Mouse (Mus musculus): Measurements from ENCODE around the gene Tmem44. TPM values are rescaled to one million over a fixed set of nuclear protein-coding genes. Genes with fewer than 3 reads are reported as not detected.

The Tmem44 gene
- 1 to 10 TPM; 5.1 to 8.5 TPM for total RNA-seq (2021)

- intact Hi-C loops (cut with DNase I): no loop called here
- DNase-seq: no peak
These were observed at the start of gene Tmem44 for GRCm38 (mm10) chr16:30550748-30551192. TSS of gene Tmem44 (minus strand) at chr16:30550842.

DNA sequence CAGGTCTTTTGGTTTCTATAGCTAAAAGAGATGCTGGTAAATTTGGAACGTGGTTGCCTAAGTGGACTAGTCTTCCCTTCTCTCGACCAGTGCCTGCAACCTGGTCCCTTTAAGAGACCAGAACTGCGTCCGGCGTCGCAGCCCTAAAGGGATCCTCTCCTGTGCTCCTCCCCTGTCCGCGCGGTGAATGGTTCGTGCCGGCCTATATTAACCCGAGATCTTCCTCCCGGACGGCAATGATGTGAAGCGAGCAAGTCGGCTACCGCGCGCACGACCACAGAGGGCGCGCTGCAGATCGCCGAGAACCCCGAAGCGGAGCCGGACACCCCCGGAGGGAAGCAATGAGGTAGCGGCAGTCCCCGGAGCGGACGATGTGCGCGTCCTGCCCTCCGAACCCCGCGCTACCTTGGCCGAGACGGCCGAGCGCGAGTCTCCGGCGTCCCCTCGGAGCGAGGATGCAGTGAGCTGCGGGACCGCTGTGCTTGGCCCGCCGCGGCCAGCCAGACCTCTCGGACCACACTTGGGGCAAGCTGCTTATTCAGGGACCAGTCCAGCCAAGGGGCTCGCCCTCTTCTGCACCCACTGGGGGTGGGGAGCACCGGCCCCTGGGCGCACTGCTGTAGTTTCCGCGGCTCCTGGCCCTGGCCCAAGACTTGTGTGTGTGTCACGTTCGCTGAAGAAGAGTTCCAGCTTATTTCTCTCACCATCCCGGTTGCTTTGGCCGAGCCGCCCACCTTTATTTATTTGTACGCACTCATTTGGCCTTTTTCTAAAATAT, 49.0 kb upstream of the Tmem44 start, which contains the start of gene Fam43a:
Gene Fam43a (plus strand): TSS at position 233 of the 778 bp plus-strand sequence.
- DNase-seq: peak; percentile 94 to 96

DNA sequence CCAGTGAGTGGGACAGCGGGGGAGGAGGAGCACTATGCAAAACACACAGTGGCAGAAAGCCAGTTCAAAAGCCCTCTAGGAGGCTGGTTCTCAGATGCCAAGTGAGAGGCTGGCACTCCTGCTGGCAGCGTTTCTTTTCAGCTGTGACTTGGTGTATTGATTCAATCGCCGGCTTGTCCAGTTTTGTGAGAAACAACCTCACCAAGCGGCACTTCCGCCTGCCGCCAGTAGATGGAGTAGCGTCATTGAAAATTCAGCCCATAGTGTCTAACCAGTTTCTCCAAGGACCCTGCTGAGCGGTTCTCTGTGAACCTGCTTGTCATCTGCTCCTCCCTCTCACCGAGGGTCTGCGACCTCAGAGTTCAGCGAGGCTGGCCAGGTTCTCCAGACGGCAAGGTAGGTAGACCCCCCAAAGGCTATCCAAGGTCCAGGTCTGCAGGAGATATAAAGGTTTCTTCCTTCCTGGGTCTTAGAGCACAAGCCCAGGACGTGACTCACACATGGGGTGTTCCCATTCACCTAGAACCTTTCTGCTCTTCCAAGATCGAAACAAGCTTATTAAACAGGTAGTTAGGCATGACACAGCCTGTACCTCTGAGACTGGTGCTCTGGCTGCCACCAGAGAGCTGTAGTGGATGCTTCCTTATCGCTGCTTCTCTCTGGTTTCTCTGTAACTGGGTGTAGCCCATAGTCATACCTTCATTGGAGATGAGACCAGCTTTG, 46.5 kb upstream of the Tmem44 start:
- peak; percentile 92 to 96 for DNase-seq
- intact Hi-C loops (cut with DNase I): loop anchor here (1.0 to 10.0 kb wide), 4 partner anchors 380 to 755 kb away; no protein-coding TSS in a partner anchor

More for the DNA sequence above, 49.0 kb upstream of the Tmem44 start, which contains the start of gene Fam43a:
- intact Hi-C loops (cut with DNase I): loop anchor here (2.0 to 10.0 kb wide), 7 partner anchors 93 to 753 kb away; no protein-coding TSS in a partner anchor

DNA sequence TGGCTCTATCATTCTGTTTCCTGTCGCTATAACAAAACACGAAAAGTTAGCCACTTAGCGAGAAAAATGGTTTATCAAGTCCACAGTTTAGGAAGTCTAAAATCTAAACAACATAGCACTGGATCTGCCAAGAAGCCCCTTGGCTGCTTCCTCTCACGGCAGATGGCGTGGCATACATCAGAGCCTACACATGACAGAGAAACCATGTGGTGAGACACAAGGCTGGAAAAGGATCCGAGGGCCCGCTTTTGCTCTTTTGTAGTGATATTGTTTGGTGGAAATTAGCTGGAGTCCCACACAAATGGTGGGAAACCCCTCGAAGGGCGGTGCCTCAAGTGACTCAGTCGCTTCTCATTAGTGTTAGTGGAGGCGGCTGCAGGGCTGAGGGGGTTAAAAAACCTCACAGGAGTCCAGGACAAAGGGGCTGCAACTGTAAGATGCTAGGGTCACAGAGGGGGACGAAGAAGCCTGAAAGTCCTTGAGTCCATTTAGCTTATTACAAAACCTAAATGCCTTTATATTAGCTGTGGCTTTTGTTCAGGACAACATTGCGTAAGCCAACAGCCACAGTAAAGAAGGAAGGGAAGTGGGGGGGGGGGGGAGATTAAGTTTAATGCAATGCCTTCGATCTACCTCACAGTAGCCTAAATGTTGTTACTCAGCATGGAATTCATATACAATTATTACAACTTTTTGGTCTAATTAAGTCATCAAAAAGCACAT, 45.4 kb upstream of the Tmem44 start:
- intact Hi-C loops (cut with DNase I): loop anchor here (5.0 to 10.0 kb wide), 2 partner anchors 669 to 756 kb away; no protein-coding TSS in a partner anchor
- DNase-seq: no peak

- no peak for DNase-seq
- intact Hi-C loops (cut with DNase I): loop anchor here (5.0 to 10.0 kb wide), 2 partner anchors 669 to 757 kb away; no protein-coding TSS in a partner anchor
These were observed 44.7 kb upstream of the Tmem44 start for GRCm38 (mm10) chr16:30595356-30595755.

DNA sequence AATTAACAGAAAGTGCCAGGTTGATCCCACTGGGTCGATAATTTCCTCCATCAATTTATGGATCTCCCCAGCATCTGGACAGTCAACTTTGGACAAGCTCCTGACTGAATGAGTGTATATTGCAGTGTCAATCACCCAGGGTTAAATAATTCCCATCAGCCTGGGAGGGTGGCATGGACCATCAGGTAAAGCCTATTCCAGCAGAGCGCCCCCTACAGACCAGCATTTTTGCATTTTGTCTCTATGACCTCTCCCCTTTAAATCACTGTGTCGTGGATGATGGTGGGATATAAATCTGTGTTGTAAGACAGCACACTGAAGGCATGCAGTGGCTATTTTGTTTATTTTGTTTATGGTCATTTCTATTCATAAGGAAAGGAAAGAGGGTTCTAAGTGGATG, 41.3 kb upstream of the Tmem44 start:
- no peak for DNase-seq
- intact Hi-C loops (cut with DNase I): loop anchor here (10.0 kb wide), 1 partner anchor 673 kb away; no protein-coding TSS in a partner anchor

- DNase-seq: no peak
- intact Hi-C loops (cut with DNase I): loop anchor here (10.0 kb wide), 1 partner anchor 674 kb away; no protein-coding TSS in a partner anchor
These were observed 39.9 kb upstream of the Tmem44 start for GRCm38 (mm10) chr16:30590264-30591209.

DNA sequence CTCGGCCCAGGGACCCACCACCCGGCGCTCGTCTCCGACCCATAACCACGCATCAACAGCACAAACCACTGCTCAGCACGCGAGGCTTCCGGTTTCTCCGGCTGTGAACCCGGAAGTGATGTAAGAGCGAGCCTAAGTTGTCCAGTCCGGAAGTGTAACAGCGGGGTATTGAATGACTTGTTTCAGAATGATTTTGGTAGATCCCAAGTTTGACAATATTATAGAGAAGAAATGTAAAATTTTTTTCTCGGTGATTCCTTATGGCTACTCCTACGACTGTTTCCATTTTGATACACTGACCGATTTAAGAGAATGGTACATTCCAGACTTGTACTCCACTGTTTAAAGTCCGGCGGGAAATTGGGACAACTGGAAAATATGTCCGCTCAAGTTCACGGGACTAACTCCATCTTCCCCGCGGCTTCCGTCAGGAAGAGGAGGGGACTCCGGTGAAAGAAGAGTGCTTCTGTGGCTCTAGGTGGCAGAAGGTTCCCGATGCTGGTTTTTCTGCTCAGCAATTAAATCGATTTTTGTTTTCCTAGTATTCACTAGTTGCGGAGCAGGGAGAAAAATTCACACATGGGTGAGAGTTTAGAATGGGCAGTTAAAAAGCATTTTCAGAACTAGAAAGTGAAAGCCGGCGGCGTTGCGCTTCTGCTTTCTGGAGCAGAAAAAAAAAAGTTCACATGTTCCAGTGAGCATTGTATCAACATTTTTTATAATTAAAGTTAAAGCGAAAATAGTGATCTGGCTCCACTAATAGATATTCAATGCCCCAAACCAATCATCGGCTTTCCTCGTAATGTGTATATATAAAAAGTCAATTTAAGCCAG, 37.1 kb upstream of the Tmem44 start, which contains the start of gene Lsg1:
Gene Lsg1 (minus strand): TSS at position 99 of the 834 bp plus-strand sequence.
- DNase-seq: peak; percentile 83 to 88
- intact Hi-C loops (cut with DNase I): no loop called here

- no peak for DNase-seq
- intact Hi-C loops (cut with DNase I): no loop called here
These were observed 36.4 kb upstream of the Tmem44 start for GRCm38 (mm10) chr16:30586935-30587493.

DNA sequence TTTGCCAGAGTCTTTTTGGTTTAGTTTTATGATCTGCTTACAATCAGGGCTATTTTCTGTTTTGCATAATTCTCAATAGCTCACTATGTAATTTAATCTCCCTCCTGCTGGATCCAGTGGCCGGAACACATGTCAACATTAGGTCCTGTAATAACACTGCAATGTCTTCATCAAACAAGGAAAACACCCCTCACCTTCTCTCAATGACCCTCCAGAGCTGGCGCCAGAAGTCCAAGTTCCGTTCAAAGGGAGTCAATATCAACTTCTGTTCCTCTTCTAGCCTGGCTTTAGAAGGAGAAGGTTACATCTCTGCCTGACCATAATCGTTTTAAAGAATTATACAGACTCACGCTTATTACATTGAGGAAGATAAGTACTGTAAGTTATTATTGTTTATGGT, 30.1 kb upstream of the Tmem44 start:
- intact Hi-C loops (cut with DNase I): no loop called here
- no peak for DNase-seq

GRCm38 (mm10) chr16:30576392-30576791, 25.8 kb upstream of the Tmem44 start:
- intact Hi-C loops (cut with DNase I): no loop called here
- no peak for DNase-seq

DNA sequence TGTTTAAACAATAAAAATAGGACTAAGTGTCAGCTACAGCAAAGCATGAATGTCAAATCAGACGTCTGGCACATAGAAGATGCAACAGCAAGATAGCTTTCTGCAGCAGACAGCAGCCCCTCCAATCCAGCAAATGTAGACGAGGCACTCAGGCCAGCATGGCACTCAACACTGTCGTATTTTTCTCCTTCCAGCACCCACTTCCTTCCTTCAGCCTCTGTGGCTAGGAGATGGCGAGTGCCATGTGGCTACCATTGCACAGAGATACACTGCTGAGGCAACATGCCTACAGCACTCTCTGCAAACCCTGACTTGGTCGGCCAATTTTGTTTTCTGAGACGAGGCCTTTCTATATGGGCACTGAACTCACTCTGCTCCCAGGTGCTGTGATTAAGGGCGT, 25.2 kb upstream of the Tmem44 start:
- DNase-seq: no peak
- intact Hi-C loops (cut with DNase I): no loop called here

DNA sequence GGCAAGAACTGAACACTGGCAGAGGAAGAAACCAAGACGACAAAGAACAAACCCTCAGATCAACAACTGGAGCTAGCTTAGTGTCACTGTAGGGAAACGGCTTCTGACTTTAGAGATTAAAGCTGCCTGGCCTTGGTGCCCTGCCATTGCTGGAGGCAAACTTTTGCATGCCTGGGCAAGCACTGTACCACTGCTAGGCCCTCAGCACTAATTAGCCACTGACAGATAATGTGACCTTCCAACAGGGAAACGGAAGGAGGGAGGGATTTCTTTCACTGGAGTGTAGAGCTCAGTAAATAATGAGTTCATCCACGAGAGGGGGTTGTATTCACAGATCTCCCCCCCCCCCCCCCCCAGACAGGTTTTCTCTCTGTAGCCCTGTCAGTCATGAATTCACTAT, 21.6 kb upstream of the Tmem44 start:
- intact Hi-C loops (cut with DNase I): no loop called here
- DNase-seq: no peak

DNA sequence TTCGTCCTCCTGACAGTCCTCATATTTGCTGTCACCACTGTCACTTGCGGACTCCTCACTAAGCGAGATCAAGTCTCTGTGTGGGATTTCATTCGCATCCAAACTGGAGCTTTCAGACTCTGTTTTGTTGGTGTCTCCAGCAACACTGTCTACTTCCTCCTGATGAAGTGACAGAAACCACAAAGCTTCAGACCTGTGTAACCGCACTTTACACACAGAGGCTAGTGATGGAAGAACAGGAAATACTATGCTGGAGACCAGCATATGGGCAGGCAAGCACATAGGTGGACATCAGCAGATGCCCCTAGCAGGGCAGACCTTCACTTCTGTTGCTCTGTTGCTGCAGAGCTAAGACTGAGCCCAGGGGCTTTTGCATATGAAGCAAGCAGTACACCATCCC, 20.7 kb upstream of the Tmem44 start:
- no peak for DNase-seq
- intact Hi-C loops (cut with DNase I): no loop called here

DNA sequence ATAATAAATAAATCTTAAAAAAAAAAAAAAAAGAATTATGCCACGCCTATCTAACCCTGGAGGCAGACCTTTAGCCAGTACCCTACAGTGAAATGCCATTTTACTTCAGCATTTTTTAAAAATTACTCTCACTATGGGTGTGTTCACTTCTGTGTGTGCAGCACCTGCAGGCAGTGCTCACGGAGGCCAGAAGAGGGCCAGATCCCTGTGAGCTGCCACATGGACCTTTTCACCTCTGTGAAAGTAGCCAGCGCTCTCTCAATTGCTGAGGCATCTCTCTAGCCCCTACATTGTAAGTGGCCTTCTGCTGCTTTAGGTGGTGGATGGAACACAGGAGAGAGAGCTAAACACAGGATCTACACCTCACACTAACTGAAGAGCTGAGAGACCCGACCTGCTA, 19.5 kb upstream of the Tmem44 start:
- intact Hi-C loops (cut with DNase I): no loop called here
- no peak for DNase-seq

GRCm38 (mm10) chr16:30565631-30566030, 15.0 kb upstream of the Tmem44 start:
- intact Hi-C loops (cut with DNase I): no loop called here
- DNase-seq: no peak

- no peak for DNase-seq
- intact Hi-C loops (cut with DNase I): no loop called here
These were observed 10.0 kb upstream of the Tmem44 start for GRCm38 (mm10) chr16:30560601-30561000.

DNA sequence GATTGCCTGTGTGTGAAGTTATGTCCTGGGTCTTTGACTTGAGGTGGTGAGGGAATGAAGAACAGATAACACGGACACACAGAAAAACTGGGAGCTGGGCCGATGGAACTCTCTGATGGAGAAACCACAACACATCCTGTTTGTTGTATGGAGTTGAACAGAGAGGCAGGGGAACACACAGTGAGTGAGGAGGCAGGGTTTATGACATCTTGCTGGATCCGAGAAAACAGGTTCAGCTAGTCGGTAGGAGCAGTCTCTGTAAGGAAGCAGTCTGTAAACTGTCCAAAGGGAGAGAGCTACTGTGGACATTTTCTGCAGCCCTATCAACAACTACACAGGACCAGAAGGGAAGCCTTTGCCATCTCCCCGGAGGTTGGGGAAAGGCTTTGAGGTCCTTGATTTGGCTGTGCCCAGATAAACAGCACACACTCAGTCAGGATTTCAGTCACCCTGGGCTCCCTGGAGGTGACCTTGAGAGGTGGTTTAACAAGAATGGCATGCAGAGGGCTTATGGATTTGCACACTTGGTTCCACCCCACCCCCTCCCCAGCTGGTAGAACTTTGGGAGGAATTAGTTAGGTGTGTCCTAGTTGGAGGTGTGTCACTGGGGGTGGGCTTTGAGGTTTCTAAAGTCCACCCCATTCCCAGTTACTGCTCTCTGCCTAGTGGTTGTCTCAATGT, 8.8 kb upstream of the Tmem44 start:
- intact Hi-C loops (cut with DNase I): no loop called here
- no peak for DNase-seq
